Mouse (Mus musculus): ENCODE data around the gene Gm49601. TPM values are rescaled to one million over a fixed set of nuclear protein-coding genes. Genes with fewer than 3 reads are reported as not detected.

Gene Gm49601
- polyA plus RNA-seq, 1 experiment from 2014 or later = 4.7 TPM

DNA sequence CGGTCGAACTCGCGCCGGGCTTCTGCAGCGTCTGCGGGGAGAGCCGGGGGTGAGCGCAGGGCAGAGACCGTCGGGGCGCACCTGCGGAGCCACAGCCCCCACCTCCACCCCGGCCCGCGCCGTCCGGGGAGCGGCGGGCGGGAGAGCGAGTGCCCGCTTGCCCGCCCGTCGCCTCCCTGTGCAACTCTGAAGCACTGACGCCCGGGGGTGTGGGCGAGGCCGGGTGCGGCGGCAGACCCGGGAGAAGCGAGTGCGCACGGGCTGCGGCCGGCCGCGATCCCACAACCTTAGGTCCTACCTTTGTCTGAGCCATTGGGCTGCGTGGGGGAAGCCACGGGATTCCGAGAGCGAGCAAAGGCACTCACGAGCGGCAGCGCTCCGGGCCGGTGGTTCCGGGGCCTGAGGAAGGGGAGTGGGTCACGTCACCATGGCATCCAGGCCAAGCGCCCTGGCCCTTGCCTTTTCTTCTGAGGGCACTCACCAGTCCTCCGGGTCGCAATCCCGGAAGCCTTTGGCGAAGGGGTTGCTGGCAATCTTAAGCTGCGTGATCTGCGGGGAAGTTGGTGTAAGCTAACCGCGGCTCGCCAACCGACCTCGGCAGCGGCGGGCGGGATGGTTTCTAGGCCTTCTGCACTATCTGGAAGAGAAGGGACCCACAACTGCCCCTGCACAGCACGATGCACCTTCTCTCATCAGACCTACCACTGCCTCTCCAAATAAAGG, 43.6 kb downstream of the Gm49601 start:
- H3K4me3 ChIP-seq = peak overlapping the region; percentile 42
- H3K9me3 ChIP-seq (replicated peaks) = no peaks in the 10 kb centered on the region
- peak overlapping the region; percentile 68 for H3K27ac ChIP-seq
- 1% methylated on average over 67 of the region's 67 CpGs for WGBS
- H3K4me1 ChIP-seq = peaks cover 52% of the 10 kb centered on the region
- peaks cover 95% of the 10 kb centered on the region for H3K27me3 ChIP-seq (ENCODE audit: low read depth, poor library complexity, severe bottlenecking)
- H3K36me3 ChIP-seq = no peaks in the 10 kb centered on the region
- DNase-seq (ENCODE audit: low spot score) = peak; percentile 65

DNA sequence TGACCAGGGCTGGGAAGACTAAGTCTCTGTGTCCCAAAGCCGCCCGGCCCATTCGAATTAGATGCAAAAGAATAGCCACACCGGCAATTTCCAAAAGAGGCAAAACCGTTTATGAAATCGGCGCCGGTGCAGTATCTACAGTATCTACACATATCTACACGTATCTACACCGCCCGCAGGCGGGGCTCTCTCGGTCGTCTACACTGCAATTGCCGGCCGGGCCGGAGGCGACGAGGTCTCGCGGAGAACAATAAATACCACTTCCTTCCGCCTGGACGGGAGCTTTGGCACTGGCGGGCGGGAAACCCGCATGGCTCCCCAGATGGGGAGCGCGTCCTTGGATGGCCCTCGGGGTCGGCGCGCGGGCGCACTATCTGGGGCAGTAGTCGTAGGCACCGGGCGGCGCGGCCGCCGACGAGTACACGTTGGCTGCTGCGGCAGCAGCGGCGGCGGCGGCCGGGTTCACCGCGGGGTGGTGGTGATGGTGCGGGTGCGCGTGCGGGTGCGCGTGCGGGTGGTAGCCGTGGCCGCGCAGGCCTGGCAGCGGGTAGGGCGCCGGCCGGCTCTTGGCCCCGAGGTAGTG, 44.5 kb downstream of the Gm49601 start:
- peak; percentile 69 for DNase-seq (ENCODE audit: low spot score)
- H3K27ac ChIP-seq = peak overlapping the region; percentile 68
- peak overlapping the region; percentile 42 for H3K4me3 ChIP-seq
- peaks cover 56% of the 10 kb centered on the region for H3K4me1 ChIP-seq
- under 1% methylated on average over 66 of the region's 66 CpGs for WGBS
- no peaks in the 10 kb centered on the region for H3K36me3 ChIP-seq
- peaks cover 90% of the 10 kb centered on the region for H3K27me3 ChIP-seq (ENCODE audit: low read depth, poor library complexity, severe bottlenecking)
- H3K9me3 ChIP-seq (replicated peaks) = no peaks in the 10 kb centered on the region

DNA sequence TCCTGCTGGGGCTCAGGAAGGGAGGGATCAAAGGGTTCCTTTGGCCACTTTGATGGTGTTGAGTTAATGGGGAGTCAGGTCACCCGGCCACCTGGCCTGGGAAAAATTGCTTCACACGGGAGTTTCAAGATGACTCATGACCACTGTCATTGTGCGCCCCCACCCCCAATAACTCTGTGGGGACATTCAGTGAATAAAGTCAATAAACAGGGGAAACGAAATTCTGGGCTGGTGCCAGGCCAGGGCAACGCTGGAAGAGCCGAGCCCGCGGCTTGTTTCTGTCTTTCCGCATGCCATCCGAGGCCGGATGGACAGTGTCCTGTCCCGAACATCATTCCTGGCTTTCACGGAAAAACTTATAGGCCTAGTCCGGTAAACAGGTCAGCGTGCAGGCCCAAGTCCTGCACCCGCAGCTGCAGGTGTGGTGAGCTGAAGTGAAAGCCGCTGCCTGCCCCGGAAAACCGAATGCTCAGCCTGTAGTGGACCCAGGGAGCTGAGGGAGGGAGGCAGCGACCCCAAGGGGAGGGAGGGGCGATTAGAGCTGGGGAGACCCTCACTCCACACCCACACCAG, 45.1 kb downstream of the Gm49601 start:
- Histone ChIP-seq H3K4me3 (peak overlapping the region; percentile 42), H3K36me3 (no peaks in the 10 kb centered on the region), H3K27ac (no peak overlapping the region), H3K27me3 (ENCODE audit: low read depth, poor library complexity, severe bottlenecking) (peaks cover 89% of the 10 kb centered on the region), H3K9me3 (replicated peaks) (no peaks in the 10 kb centered on the region), H3K4me1 (peaks cover 51% of the 10 kb centered on the region)
- peak; percentile 60 for DNase-seq (ENCODE audit: low spot score)
- 2% methylated on average over 21 of the region's 21 CpGs for WGBS

DNA sequence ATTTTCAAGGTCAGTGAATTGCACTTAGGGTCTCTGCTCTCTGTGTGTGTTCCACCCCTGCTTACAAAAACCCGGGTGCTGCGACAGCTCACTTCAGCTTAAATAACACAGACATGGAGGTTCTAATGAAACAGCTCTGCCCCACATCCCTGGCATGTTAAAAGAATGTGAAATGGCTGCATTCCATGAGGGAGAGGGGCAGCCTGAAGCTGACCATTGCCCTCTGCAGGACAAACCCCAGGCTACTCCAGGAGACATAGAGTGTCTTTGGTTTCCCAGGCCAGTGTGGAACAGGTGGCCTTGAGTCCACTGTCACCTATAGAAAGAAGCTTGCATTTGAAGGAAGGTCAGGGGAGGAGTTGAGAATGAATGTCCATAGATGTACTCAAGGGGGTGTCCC, 45.8 kb downstream of the Gm49601 start:
- H3K9me3 ChIP-seq (replicated peaks) = no peaks in the 10 kb centered on the region
- WGBS = 12% methylated on average over 2 of the region's 2 CpGs
- no peak for DNase-seq (ENCODE audit: low spot score)

DNA sequence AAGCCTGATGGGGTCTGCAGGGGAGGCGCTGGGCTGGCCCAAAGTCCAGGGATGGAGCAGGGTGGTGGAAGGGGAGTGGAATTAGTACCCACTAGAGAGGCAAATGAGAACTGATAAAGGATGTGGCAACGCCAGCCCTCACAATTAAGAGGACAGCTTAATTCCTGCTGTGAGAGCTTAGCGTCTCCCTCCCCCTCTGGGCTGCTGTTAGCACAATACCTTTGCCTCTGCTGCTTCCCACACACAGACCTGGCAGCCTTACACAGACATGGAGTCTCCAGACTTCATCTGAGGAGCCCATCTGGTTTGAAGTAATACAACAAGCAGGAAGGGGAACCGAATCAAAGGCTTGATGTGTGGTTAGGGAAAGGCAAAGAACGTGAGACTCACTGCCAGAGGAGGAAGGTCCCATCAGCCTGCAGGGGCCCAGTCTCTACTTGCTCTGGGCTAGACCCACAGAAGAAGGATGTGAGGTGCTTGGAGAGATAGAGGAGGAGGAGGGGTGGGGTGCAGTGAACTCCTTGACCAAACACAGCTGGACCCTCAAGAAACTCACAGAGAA, 48.5 kb downstream of the Gm49601 start:
- Histone ChIP-seq H3K4me1 (peaks cover 36% of the 10 kb centered on the region), H3K36me3 (no peaks in the 10 kb centered on the region), H3K27ac (0 out of 2 replicates have a peak overlapping the region, but pooled peaks have one; percentile 20), H3K9me3 (replicated peaks) (no peaks in the 10 kb centered on the region), H3K27me3 (ENCODE audit: low read depth, poor library complexity, severe bottlenecking) (peaks cover 66% of the 10 kb centered on the region), H3K4me3 (no peak overlapping the region)
- WGBS = 8% methylated on average over 5 of the region's 5 CpGs
- no peak for DNase-seq (ENCODE audit: low spot score)

More for the DNA sequence above, 45.8 kb downstream of the Gm49601 start:
- no peak overlapping the region for H3K4me3 ChIP-seq
- H3K36me3 ChIP-seq = no peaks in the 10 kb centered on the region
- peaks cover 89% of the 10 kb centered on the region for H3K27me3 ChIP-seq (ENCODE audit: low read depth, poor library complexity, severe bottlenecking)
- H3K27ac ChIP-seq = no peak overlapping the region
- peaks cover 43% of the 10 kb centered on the region for H3K4me1 ChIP-seq

DNA sequence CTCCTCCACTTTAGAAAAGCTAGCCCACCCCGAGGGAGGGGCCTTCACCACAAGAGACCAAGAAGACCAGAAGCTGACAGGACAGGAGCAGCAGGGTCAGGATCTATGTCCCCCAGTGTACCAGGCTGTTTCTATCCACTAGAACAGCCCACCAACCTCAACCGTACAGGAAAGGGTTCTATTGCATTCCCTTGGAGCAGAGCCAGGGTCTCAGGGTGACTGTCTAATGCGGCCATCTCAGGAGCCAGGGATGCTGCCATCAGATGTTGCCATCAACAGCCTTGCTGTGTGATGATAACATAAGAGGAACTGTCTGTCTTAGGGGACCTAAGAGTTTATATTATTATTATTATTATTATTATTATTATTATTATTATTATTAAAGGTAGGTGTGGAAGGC, 49.2 kb downstream of the Gm49601 start:
- no peaks in the 10 kb centered on the region for H3K9me3 ChIP-seq (replicated peaks)
- peaks cover 60% of the 10 kb centered on the region for H3K27me3 ChIP-seq (ENCODE audit: low read depth, poor library complexity, severe bottlenecking)
- H3K36me3 ChIP-seq = no peaks in the 10 kb centered on the region
- peaks cover 30% of the 10 kb centered on the region for H3K4me1 ChIP-seq
- DNase-seq (ENCODE audit: low spot score) = no peak
- 0 out of 2 replicates have a peak overlapping the region, but pooled peaks have one; percentile 14 for H3K27ac ChIP-seq
- H3K4me3 ChIP-seq = no peak overlapping the region
- 57% methylated on average over 3 of the region's 3 CpGs for WGBS

DNA sequence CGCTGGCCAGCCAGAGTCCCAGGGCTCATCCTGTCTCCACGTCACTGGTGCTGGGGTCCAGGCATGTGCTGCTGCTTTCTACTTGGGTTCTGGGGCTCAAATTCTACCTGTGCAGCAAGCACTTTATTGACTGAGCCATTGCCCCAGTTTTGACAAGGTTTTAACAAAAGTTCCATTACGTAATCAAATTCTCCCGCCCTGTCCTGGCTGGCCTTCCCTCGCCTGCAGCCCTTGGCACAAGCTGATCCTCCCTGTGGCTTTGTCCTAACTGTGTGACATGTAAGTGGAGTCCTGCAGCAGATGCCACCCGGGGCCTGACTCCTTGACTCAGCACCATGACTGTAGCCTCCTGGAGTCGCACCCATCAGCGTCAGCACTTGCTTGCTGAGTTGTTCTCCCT, 52.0 kb downstream of the Gm49601 start:
- no peak for DNase-seq (ENCODE audit: low spot score)
- Histone ChIP-seq H3K27ac (no peak overlapping the region), H3K27me3 (ENCODE audit: low read depth, poor library complexity, severe bottlenecking) (peaks cover 31% of the 10 kb centered on the region), H3K36me3 (no peaks in the 10 kb centered on the region), H3K4me3 (no peak overlapping the region), H3K9me3 (replicated peaks) (no peaks in the 10 kb centered on the region), H3K4me1 (peaks cover 15% of the 10 kb centered on the region)
- 78% methylated on average over 8 of the region's 8 CpGs for WGBS

Other genes starting within 250 kb of the Gm49601 start
- 29.6 and 32.2 TPM in 2 replicates for gene Txnrd2, start 200.0 kb downstream of the Gm49601 start, polyA plus RNA-seq (2016; fragmentation: Nextera tagmentation; extraction: Ambion mirVana)
- gene Comt, start 199.6 kb downstream of the Gm49601 start, polyA plus RNA-seq (2016; fragmentation: Nextera tagmentation; extraction: Ambion mirVana) = 54.7 and 61.1 TPM in 2 replicates
- 15.3 and 18.4 TPM in 2 replicates for gene Gnb1l, start 127.7 kb downstream of the Gm49601 start, polyA plus RNA-seq (2016; fragmentation: Nextera tagmentation; extraction: Ambion mirVana)
- gene Rtl10, start 127.5 kb downstream of the Gm49601 start, polyA plus RNA-seq (2016; fragmentation: Nextera tagmentation; extraction: Ambion mirVana) = 2.5 and 2.8 TPM in 2 replicates
- gene Tbx1, start 35.8 kb downstream of the Gm49601 start, polyA plus RNA-seq (2016; fragmentation: Nextera tagmentation; extraction: Ambion mirVana) = 1.1 and 1.7 TPM in 2 replicates
- gene Gp1bb, start 4.0 kb downstream of the Gm49601 start, polyA plus RNA-seq (2016; fragmentation: Nextera tagmentation; extraction: Ambion mirVana) = 1.8 and 2.8 TPM in 2 replicates
- 19.4 and 29.1 TPM in 2 replicates for gene Sept5, start 3.5 kb upstream of the Gm49601 start, polyA plus RNA-seq (2016; fragmentation: Nextera tagmentation; extraction: Ambion mirVana)
- 18.7 and 21.4 TPM in 2 replicates for gene Cldn5, start 150.4 kb upstream of the Gm49601 start, polyA plus RNA-seq (2016; fragmentation: Nextera tagmentation; extraction: Ambion mirVana)
- gene Ufd1, start 185.4 kb upstream of the Gm49601 start, polyA plus RNA-seq (2016; fragmentation: Nextera tagmentation; extraction: Ambion mirVana) = 99.3 and 118 TPM in 2 replicates
- gene Cdc45, start 185.6 kb upstream of the Gm49601 start, polyA plus RNA-seq (2016; fragmentation: Nextera tagmentation; extraction: Ambion mirVana) = 82.9 and 88.0 TPM in 2 replicates
- 35.9 and 39.8 TPM in 2 replicates for gene 2510002D24Rik, start 210.2 kb upstream of the Gm49601 start, polyA plus RNA-seq (2016; fragmentation: Nextera tagmentation; extraction: Ambion mirVana)
- gene Gm28539, start 210.2 kb upstream of the Gm49601 start, polyA plus RNA-seq (2016; fragmentation: Nextera tagmentation; extraction: Ambion mirVana) = not detected in 2 replicates